Mouse (Mus musculus) small intestine, adult 10 weeks (tissue): ENCODE measurements around the gene Lyrm1. TPM values are rescaled to one million over a fixed set of nuclear protein-coding genes. Genes with fewer than 3 reads are reported as not detected.

Source experiments
- polyA plus RNA-seq: library from polyadenylated mRNA; stranded (reverse); fragments of 350-450 nt; fragmentation: Illumina TruSeq; extraction: RNeasy Lipid Tissue Mini Kit (QIAGEN cat#74804); gene quantifications from one replicate; pipeline ENCODE4 v1.2.3, GENCODE M21; 2014; ENCODE audit warnings: low replicate concordance

Lyrm1 gene
- 12.7 TPM for polyA plus RNA-seq

GRCm38 (mm10) chr7:119895639-119896512 is at the start of gene Lyrm1, which contains the start of gene Dcun1d3:
TSS of gene Lyrm1 (plus strand) at chr7:119895861.
TSS of gene Dcun1d3 (minus strand) at chr7:119896298.

Other genes with a start within 250 kb of the Lyrm1 start
- not detected for gene Acsm4, start 205.8 kb upstream of the Lyrm1 start, polyA plus RNA-seq
- gene Thumpd1, start 175.1 kb upstream of the Lyrm1 start, polyA plus RNA-seq: 32.3 TPM
- 18.5 TPM for gene Acsm3, start 134.9 kb upstream of the Lyrm1 start, polyA plus RNA-seq
- 13.2 TPM for gene Rexo5, start 101.9 kb upstream of the Lyrm1 start, polyA plus RNA-seq
- 14.2 TPM for gene Eri2, start 101.8 kb upstream of the Lyrm1 start, polyA plus RNA-seq
- 10.8 TPM for gene Dcun1d3, start 437 bp downstream of the Lyrm1 start, polyA plus RNA-seq
- not detected for gene Dnah3, start 199.4 kb downstream of the Lyrm1 start, polyA plus RNA-seq
- 17.7 TPM for gene Tmem159, start 206.5 kb downstream of the Lyrm1 start, polyA plus RNA-seq
- 0.82 TPM for gene Zp2, start 249.4 kb downstream of the Lyrm1 start, polyA plus RNA-seq